Mouse (Mus musculus): Measurements from ENCODE around the gene Fmo1. TPM values are rescaled to one million over a fixed set of nuclear protein-coding genes. Genes with fewer than 3 reads are reported as not detected.

Fmo1 gene
- total RNA-seq (2023), result not detected

DNA sequence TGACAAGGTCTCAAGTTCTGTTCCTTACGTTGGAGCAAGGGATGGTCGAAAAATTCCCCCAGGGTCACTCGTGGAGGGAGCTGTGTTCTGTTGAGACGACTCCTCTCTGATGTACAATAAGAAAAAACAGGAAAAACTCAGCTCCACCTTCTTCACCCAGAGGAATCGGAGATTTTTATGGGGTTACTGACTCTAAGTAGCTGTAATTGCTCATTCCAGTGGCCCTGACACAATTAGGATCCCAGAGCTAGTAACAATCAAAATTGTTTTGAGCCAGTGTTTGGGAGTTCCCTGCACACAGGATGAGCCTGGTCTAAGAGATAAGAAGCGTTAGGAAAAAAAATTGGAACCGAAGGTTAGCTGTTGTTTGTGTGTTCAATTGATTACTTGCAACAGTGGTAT, at the start of gene Fmo1:
Fmo1 (minus strand) TSS at position 331 of the 402 bp plus-strand sequence.

DNA sequence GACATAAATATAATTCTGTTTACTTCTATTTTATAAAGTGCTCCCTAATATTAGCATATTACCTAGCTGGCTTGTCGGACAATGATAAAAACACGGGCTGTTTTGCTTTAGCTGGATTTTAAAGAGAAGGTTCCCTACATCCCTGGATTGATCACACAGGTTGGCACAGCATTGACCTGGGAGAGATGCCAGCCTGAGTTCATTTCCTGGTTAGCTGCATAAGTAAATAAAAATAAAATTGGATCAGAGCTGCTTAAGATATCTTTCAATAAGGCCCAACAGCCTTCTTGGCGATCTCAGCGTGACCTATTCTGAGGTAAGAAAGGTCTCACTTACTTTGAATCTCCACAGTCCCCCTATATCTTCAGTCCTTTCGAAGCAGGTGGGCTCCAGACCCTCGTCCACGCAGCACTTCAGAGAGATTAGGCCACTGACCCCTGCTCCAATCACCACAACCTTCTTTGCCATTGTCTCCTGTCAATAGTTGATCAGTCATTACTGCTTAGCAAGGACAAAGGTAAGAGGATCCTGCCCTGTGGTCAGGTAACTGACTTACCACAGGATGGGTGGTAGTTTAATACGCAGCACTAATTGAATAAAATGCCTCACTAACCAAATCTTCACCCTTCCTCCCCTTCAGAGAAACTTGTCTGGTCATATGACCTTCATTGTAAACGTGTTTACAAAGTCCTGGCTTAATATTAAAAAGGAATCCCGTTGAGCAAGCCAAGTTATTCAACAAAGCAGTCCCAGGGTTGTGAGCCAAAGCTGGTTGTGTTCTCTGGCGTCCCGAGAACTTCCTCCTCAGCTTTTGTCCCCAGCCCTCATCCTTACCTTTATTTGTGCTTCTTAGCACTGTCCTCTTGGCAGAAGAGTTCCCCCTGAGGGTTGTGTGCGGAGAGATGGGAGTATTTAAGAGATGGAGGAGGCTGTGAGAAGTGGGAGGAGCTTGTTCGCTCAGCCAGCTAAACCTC, 31.7 kb upstream of the Fmo1 start, which contains the start of gene Fmo2:
Fmo2 (minus strand) TSS at position 889 of the 974 bp plus-strand sequence.

GRCm38 (mm10) chr1:162813836-162814156, 52.6 kb downstream of the Fmo1 start, which contains the start of gene Fmo4:
TSS of gene Fmo4 (minus strand) at chr1:162813972.

Other genes with a start within 250 kb of the Fmo1 start
- not detected for gene Myoc, start 227.5 kb downstream of the Fmo1 start, total RNA-seq (2023)
- gene Myocos, start 208.4 kb downstream of the Fmo1 start, total RNA-seq (2023), result under 1 TPM in 1 of 2 experiments, not detected in 1; 0.77 TPM
- gene Prrc2c, start 126.1 kb downstream of the Fmo1 start, total RNA-seq (2023), result 100 to 1,000 TPM; 515 to 538 TPM
- not detected for gene Fmo4, start 52.6 kb downstream of the Fmo1 start, total RNA-seq (2023)
- gene Fmo2, start 32.1 kb upstream of the Fmo1 start, total RNA-seq (2023), result not detected
- not detected for gene Fmo6, start 70.9 kb upstream of the Fmo1 start, total RNA-seq (2023)
- not detected for gene Fmo3, start 117.9 kb upstream of the Fmo1 start, total RNA-seq (2023)
- not detected for gene Mroh9, start 219.1 kb upstream of the Fmo1 start, total RNA-seq (2023)

Measured in T-cell, adult 66 days (primary cell).